Mouse (Mus musculus) forebrain, embryonic 11.5 days (tissue): ENCODE data around the gene Vstm2l. TPM values are rescaled to one million over a fixed set of nuclear protein-coding genes. Genes with fewer than 3 reads are reported as not detected.

Experiments
- ATAC-seq: fragments of 200-750 bp; cut with Nextera tagmentation; replicated peaks from 2 replicates; pipeline ENCODE4 v1.8.0; 2017; ENCODE audit warnings: moderate TSS enrichment; ENCODE audit not compliant: low FRiP score
- DNase-seq: peaks from one replicate; pipeline ENCODE4 v3.0.0-alpha.2; 2017; ENCODE audit warnings: low spot score
- H3K27ac ChIP-seq: fragments of 300-500 bp; sonication (generic); 2 replicates; pipeline ENCODE4 v1.5.1; 2014; ENCODE audit warnings: low read depth, low read length
- H3K27me3 ChIP-seq: fragments of 300-500 bp; sonication (generic); 2 replicates; pipeline ENCODE4 v1.6.1; 2014; ENCODE audit warnings: mild to moderate bottlenecking, low read length, mixed read lengths; ENCODE audit not compliant: control insufficient read depth, insufficient read depth
- H3K36me3 ChIP-seq: fragments of 300-500 bp; sonication (generic); 2 replicates; pipeline ENCODE4 v1.6.1; 2014; ENCODE audit warnings: mild to moderate bottlenecking, low read length, moderate library complexity, mixed read lengths; ENCODE audit not compliant: control insufficient read depth, insufficient read depth
- H3K4me1 ChIP-seq: fragments of 300-500 bp; sonication (generic); replicated peaks from 2 replicates; pipeline ENCODE4 v1.6.1; 2014; ENCODE audit warnings: low read length, mixed read lengths; ENCODE audit not compliant: control insufficient read depth, insufficient read depth
- H3K4me2 ChIP-seq: fragments of 300-500 bp; sonication (generic); 2 replicates; pipeline ENCODE4 v1.6.1; 2014; ENCODE audit warnings: low read depth, mild to moderate bottlenecking, low read length, moderate library complexity, mixed read lengths; ENCODE audit not compliant: severe bottlenecking
- H3K4me3 ChIP-seq: fragments of 300-500 bp; sonication (generic); 2 replicates; pipeline ENCODE4 v1.5.1; 2014; ENCODE audit warnings: low read depth, low read length
- H3K9ac ChIP-seq: fragments of 300-500 bp; sonication (generic); 2 replicates; pipeline ENCODE4 v1.6.1; 2014; ENCODE audit warnings: low read length
- H3K9me3 ChIP-seq: fragments of 300-500 bp; sonication (generic); 2 replicates; pipeline ENCODE4 v1.6.1; 2016; ENCODE audit warnings: low read length, mixed read lengths; ENCODE audit not compliant: control insufficient read depth
- WGBS: fragments of 180-500 bp; shearing (Covaris S2); extraction: QIAGEN DNeasy Blood & Tissue Kit; methylation state at CpG from one replicate; pipeline ENCODE4 v1.1.7; 2014; 5-methylcytosine and 5-hydroxymethylcytosine counted together
- polyA plus RNA-seq: library from polyadenylated mRNA; unstranded; fragments of >200 nt; fragmentation: Nextera tagmentation; extraction: Ambion mirVana; gene quantifications from 2 replicates; pipeline ENCODE4 v1.2.1, GENCODE M21; 2014

Gene Vstm2l
- polyA plus RNA-seq, 1 experiment from 2014 or later: 0.86 TPM

GRCm38 (mm10) chr2:157989946-157990345 is 75.5 kb downstream of the Vstm2l start:
- Histone ChIP-seq H3K9me3 (no peaks in the 10 kb centered on the region), H3K9ac (no peak overlapping the region), H3K4me3 (no peak overlapping the region), H3K4me2 (no peak overlapping the region), H3K27me3 (no peaks in the 10 kb centered on the region), H3K36me3 (no peaks in the 10 kb centered on the region; the same call in 1 of the 2 replicates), H3K27ac (no peak overlapping the region), H3K4me1 (no peaks in the 10 kb centered on the region)
- ATAC-seq: no peak
- no peak for DNase-seq
- whole genome bisulfite sequencing: 63% methylated on average over 2 of the region's 2 CpGs

- Histone ChIP-seq H3K4me1 (no peaks in the 10 kb centered on the region), H3K4me2 (no peak overlapping the region), H3K27ac (no peak overlapping the region), H3K9ac (no peak overlapping the region), H3K4me3 (no peak overlapping the region), H3K9me3 (no peaks in the 10 kb centered on the region), H3K27me3 (no peaks in the 10 kb centered on the region), H3K36me3 (no peaks in the 10 kb centered on the region; the same call in 1 of the 2 replicates)
- DNase-seq: no peak
- no peak for ATAC-seq
- 85% methylated on average over 6 of the region's 6 CpGs for WGBS
Measured at GRCm38 (mm10) chr2:157991026-157991425, 76.6 kb downstream of the Vstm2l start.

GRCm38 (mm10) chr2:157992501-157992900 is 78.0 kb downstream of the Vstm2l start:
- Histone ChIP-seq H3K4me2 (no peak overlapping the region), H3K4me1 (no peaks in the 10 kb centered on the region), H3K9ac (no peak overlapping the region), H3K9me3 (no peaks in the 10 kb centered on the region), H3K27me3 (no peaks in the 10 kb centered on the region), H3K36me3 (no peaks in the 10 kb centered on the region; the same call in 1 of the 2 replicates), H3K27ac (no peak overlapping the region), H3K4me3 (no peak overlapping the region)
- DNase-seq: no peak
- no peak for ATAC-seq
- 97% methylated on average over 4 of the region's 4 CpGs for WGBS

Other genes starting within 250 kb of the Vstm2l start
- gene Ctnnbl1, start 177.3 kb upstream of the Vstm2l start, polyA plus RNA-seq: 98.3 and 110 TPM in 2 replicates
- 39.3 and 40.2 TPM in 2 replicates for gene Tti1, start 113.8 kb downstream of the Vstm2l start, polyA plus RNA-seq
- gene Rprd1b, start 113.8 kb downstream of the Vstm2l start, polyA plus RNA-seq: 63.8 and 65.6 TPM in 2 replicates
- 4.2 and 4.7 TPM in 2 replicates for gene Tgm2, start 231.8 kb downstream of the Vstm2l start, polyA plus RNA-seq